38 mouse cellular contexts compared by ENCODE assay signal in genomic region chr5:151422692-151423091, GRCm38 (mm10). TPM values are rescaled to one million over a fixed set of nuclear protein-coding genes. Genes with fewer than 3 reads are reported as not detected.
A peak's percentile ranks its signal among the peaks of the same experiment; 100 is the strongest.
DNase-seq lines count a peak whose midpoint lies in the region; ATAC-seq and TF ChIP-seq lines count a peak whose summit lies in the region.
"Had no signal": no experiment of that assay in that cellular context is flagged by ENCODE, and none has a peak within 500 bp of the region (broad histone marks: within the 10 kb centered on the region; RNA-seq: fewer than 3 reads in every experiment).

No protein-coding gene starts in this region.

- no peak overlapping the region for H3K9ac ChIP-seq in lung, postnatal 0 days (replicated peaks; ENCODE audit: low read depth)
- H3K9ac ChIP-seq in stomach, embryonic 16.5 days (ENCODE audit: low read length) = no peak overlapping the region
- H3K9ac ChIP-seq: forebrain, embryonic 15.5 days; hindbrain, embryonic 13.5 days; limb, embryonic 13.5 days had no signal

- no peak for ATAC-seq in lung, postnatal 0 days
- peak; percentile 70; the same call in 1 of the 2 replicates for ATAC-seq in stomach, embryonic 16.5 days (ENCODE audit: insufficient read depth, low FRiP score)
- ATAC-seq: forebrain, embryonic 15.5 days; intestine, embryonic 16.5 days had no signal

- peak; percentile 34 for DNase-seq in adrenal gland, postnatal 14 days
- DNase-seq in adrenal gland, adult 2 months = no peak
- no peak for DNase-seq in lung, postnatal 0 days (ENCODE audit: low spot score)
- DNase-seq in lung, postnatal 4 days = no peak
- peak; percentile 40 for DNase-seq in NIH3T3 (ENCODE audit: low read depth)
- no peak for DNase-seq in embryo, embryonic 11 days
- DNase-seq: adrenal gland, adult 8-10 months; cerebellum, adult 18-20 months; cerebellum, postnatal 10 days; gastrocnemius, postnatal 36 days; heart, adult 18-20 months; heart, postnatal 36 days; kidney, adult 8-10 months; kidney, postnatal 4 days; midbrain, embryonic 14.5 days; right cerebral cortex, adult 18-20 months; spleen, adult 18-20 months had no signal

- H3K27ac ChIP-seq in lung, postnatal 0 days (ENCODE audit: low read length) = peak overlapping the region; percentile 26; the same call in 1 of the 2 replicates
- H3K27ac ChIP-seq in stomach, embryonic 16.5 days (ENCODE audit: low read length) = peak overlapping the region; percentile 82
- H3K27ac ChIP-seq: forebrain, embryonic 15.5 days; hindbrain, embryonic 13.5 days; kidney, postnatal 0 days; limb, embryonic 13.5 days; macrophage had no signal

- H3K27me3 ChIP-seq in lung, postnatal 0 days (replicated peaks; ENCODE audit: insufficient read depth, low read length) = no peaks in the 10 kb centered on the region
- H3K27me3 ChIP-seq in stomach, embryonic 16.5 days (ENCODE audit: control insufficient read depth, insufficient read depth, low read length) = no peaks in the 10 kb centered on the region
- H3K27me3 ChIP-seq: forebrain, embryonic 15.5 days; hindbrain, embryonic 13.5 days; limb, embryonic 13.5 days had no signal

- no peak for TF ChIP-seq EP300 in lung, postnatal 0 days (IDR thresholded peaks at IDR 0.05)

- no peaks in the 10 kb centered on the region for H3K36me3 ChIP-seq in lung, postnatal 0 days (ENCODE audit: insufficient read depth, low read length)
- H3K36me3 ChIP-seq in stomach, embryonic 16.5 days (ENCODE audit: control insufficient read depth, insufficient read depth, low read length) = no peaks in the 10 kb centered on the region
- H3K36me3 ChIP-seq: forebrain, embryonic 15.5 days; hindbrain, embryonic 13.5 days; limb, embryonic 13.5 days had no signal

- H3K4me2 ChIP-seq in lung, postnatal 0 days (replicated peaks; ENCODE audit: low read depth, low read length) = no peak overlapping the region
- no peak overlapping the region for H3K4me2 ChIP-seq in stomach, embryonic 16.5 days (ENCODE audit: low read depth, low read length)
- H3K4me2 ChIP-seq: forebrain, embryonic 15.5 days; heart, embryonic 11.5 days; hindbrain, embryonic 13.5 days; limb, embryonic 13.5 days; liver, embryonic 11.5 days had no signal

- H3K9me3 ChIP-seq in lung, postnatal 0 days (ENCODE audit: low read length) = no peaks in the 10 kb centered on the region
- no peaks in the 10 kb centered on the region for H3K9me3 ChIP-seq in stomach, embryonic 16.5 days (replicated peaks; ENCODE audit: control insufficient read depth, low read length)
- H3K9me3 ChIP-seq: forebrain, embryonic 15.5 days; hindbrain, embryonic 13.5 days; limb, embryonic 13.5 days had no signal

- TF ChIP-seq CTCF in lung, postnatal 0 days (IDR thresholded peaks at IDR 0.05) = no peak

- 68% methylated on average over 6 of the region's 6 CpGs for WGBS in lung, postnatal 0 days
- 63% methylated on average over 6 of the region's 6 CpGs for WGBS in stomach, embryonic 16.5 days

- peaks cover 6% of the 10 kb centered on the region; the same call in 1 of the 2 replicates for H3K4me1 ChIP-seq in lung, postnatal 0 days (ENCODE audit: insufficient read depth, low read depth, low read length)
- peaks cover 16% of the 10 kb centered on the region for H3K4me1 ChIP-seq in stomach, embryonic 16.5 days (ENCODE audit: control insufficient read depth, insufficient read depth, low read length)
- H3K4me1 ChIP-seq: forebrain, embryonic 15.5 days; hindbrain, embryonic 13.5 days; limb, embryonic 13.5 days had no signal

- no peak overlapping the region for H3K4me3 ChIP-seq in lung, postnatal 0 days (ENCODE audit: low read depth, low read length)
- H3K4me3 ChIP-seq in stomach, embryonic 16.5 days (replicated peaks; ENCODE audit: low read length) = no peak overlapping the region
- H3K4me3 ChIP-seq: forebrain, embryonic 15.5 days; hindbrain, embryonic 13.5 days; limb, embryonic 13.5 days had no signal

RNA-seq across cellular contexts. Expression of gene Gm42906, which starts 5.3 kb away (rescaled TPM):
- 1.2 TPM in 1 of 2 replicates, not detected in the other for total RNA-seq in adrenal gland, postnatal 14 days (2021)
- total RNA-seq in adrenal gland, adult 2 months (2021) = not detected
- polyA plus RNA-seq in adrenal gland, adult 2 months (2012; rRNA removed) = not detected in 2 replicates
- polyA plus RNA-seq in lung, postnatal 0 days (2015; fragmentation: Nextera tagmentation; extraction: Ambion mirVana) = 0.66 TPM in 1 of 2 replicates, not detected in the other
- not detected in 2 replicates for polyA plus RNA-seq in stomach, embryonic 16.5 days (2015; fragmentation: Nextera tagmentation; extraction: Ambion mirVana)
- total RNA-seq: common myeloid progenitor, adult 5-6 weeks; gastrocnemius, postnatal 36 days; layer of hippocampus, adult 8-10 months; layer of hippocampus, postnatal 25 days; left cerebral cortex, adult 8-10 months; left cerebral cortex, postnatal 36 days; megakaryocyte-erythroid progenitor cell, adult 5-6 weeks; neutrophil, adult 5-6 weeks had no signal
- polyA plus RNA-seq: forebrain, embryonic 15.5 days; frontal cortex, adult 2 months; heart, embryonic 11.5 days; heart, embryonic 16.5 days; hindbrain, embryonic 13.5 days; intestine, embryonic 16.5 days; kidney, postnatal 0 days; limb, embryonic 13.5 days; liver, embryonic 11.5 days; liver, embryonic 16.5 days; macrophage; midbrain, embryonic 14.5 days; neural tube, embryonic 11.5 days; testis, adult 2 months had no signal

Comparison
In these comparisons a context has a peak if more than half of its experiments do, and no peak if none do; other contexts are left out.
1. DNase-seq: peak in adrenal gland, postnatal 14 days (single experiment) and NIH3T3 (single experiment); none in adrenal gland, adult 2 months (single experiment), lung, postnatal 0 days (single experiment), lung, postnatal 4 days (0 of 2) and embryo, embryonic 11 days (single experiment).